Mouse (Mus musculus) ovary, postnatal 10 days (tissue): Measurements from ENCODE around the gene Wipf2.
A peak's percentile ranks its signal among the peaks of the same experiment; 100 is the strongest.

Experiments used
- DNase-seq: peaks from one replicate; pipeline ENCODE4 v3.0.0; 2022; ENCODE audit warnings: low spot score

Gene Wipf2

GRCm38 (mm10) chr11:98854116-98854515 is 9.3 kb upstream of the Wipf2 start:
- DNase-seq: no peak

DNA sequence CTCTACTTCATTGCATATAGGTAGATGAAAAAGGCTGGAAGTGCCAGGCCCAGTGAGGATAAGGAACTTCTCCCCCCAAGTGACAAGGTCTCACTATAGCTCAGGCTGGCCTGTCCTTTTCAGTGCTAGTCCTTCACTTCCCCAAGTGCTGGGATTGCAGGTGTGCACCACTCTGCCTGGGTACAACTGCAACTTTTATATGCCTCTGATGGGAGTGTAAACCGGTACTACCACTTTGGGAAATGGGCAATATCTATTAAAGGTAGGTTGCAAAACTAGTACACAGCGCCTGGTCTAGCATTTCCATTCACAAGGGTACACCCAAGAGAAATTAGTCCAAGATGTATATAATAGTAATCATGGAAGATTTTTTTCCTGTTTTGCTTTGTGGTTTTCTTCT is 8.8 kb upstream of the Wipf2 start:
- DNase-seq: no peak

- DNase-seq: peak; percentile 82
Measured at GRCm38 (mm10) chr11:98858759-98859731, 4.4 kb upstream of the Wipf2 start.

DNA sequence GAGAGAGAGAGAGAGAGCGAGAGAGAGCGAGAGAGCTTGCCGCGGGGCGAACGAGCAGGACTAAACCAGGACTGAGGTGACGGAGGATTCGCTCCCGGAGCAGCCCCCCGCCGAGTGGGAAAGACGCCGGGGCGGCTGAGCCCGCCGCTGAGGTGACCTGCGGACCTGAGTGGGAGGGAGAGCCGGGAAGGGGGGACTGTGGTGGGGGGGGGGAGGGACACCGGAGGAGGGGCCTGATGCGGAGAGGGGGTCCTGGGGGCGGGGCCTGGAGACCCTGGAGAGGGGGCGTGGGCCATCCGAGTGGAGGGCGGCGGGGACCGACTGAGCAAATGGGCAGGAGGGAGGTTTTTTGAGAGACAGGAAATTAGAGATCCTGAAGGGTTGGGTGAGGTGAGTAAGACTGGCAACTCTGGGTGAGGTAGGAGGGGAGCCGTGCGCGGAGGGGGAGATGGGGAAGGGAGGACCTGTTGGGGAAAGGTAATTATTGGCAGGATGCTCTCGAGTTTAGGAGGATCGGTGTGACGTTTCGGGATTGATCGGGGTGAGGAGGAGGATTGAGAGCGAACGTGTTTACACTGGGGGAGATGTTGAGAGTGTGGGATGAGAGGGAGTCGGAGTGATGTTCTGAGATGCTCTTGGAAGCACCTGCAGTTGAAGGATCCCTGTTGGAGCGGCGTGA is 452 bp downstream of the Wipf2 start:
- no peak for DNase-seq

DNA sequence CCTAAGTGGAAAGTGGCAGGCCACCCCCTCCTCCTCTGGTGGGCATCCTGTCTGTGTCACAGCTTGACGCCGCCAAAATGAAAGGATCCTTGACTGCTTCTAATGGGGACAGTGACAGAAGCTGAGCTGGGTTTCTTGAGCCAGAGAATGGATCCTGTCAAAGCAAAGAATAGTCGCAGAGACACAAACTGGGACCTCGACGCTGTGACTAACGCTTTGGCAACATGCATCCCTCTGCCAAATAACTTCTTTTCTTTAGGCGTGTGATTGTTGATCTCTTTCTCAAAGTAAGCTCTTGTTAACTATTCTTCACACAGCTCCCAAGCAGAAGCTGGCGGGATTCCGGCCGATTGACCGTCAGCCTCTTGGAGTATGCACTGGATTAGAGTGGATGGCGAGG is 3.9 kb downstream of the Wipf2 start:
- DNase-seq: no peak

DNA sequence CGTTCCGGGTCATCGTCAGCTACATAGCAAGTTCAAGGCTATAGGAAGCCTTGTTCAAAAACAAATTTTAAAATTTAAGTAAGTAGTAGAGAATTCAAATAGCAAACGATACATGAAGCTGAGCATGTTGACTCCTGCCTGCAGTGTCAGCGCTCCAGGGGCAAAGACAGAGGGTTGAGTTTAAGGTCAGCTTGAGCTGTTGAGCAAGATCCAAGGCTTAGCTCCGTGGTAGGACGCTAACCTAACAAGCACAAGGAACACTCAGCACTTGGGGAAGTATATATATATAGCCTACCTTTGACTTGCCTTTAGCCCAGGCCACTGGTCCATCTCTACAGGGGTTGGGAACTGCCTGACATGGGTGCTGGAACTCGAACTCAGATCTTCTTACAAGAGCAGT is 6.5 kb downstream of the Wipf2 start:
- DNase-seq: no peak

DNA sequence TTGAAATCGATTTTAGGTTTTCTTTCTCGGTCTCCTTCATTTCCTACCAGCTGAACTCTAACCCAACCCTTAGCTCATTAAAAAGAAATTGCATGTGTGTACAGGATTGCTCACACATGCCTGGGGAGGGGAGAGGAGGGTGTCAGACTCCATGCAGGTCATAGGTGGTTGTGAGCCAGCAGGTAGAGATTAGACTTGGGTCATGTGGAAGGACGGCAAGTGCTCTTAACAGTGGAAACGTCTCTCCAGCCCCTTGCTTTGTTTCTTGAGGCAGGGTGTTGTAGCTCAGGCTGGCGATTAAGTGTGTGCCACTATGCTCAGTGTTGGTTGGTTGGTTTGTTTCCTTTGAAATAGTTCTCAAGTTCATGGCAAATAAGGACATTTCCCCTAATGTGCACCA is 7.4 kb downstream of the Wipf2 start:
- no peak for DNase-seq

GRCm38 (mm10) chr11:98871416-98871815 is 8.0 kb downstream of the Wipf2 start:
- DNase-seq: no peak

DNA sequence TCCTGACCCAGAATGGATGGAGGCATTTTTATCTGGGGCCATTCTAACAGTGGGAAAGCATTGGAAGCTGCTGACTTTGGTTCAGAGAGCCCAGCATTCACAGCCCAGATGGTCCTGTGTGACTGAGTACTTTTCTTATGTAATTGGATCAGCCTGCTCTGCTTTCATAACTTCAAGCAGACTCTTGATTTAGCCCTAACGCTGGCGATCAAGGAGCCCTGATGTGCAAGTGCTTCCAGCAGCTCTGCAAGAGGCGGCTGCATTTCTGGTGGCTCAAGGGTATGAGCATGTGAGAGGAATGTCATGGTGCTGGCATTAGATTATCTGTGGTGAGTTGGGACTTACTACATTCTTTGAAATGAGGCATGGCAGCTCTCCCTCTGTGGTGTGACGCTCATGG is 8.6 kb downstream of the Wipf2 start:
- no peak for DNase-seq

GRCm38 (mm10) chr11:98873900-98874299 is 10.5 kb downstream of the Wipf2 start:
- DNase-seq: no peak

DNA sequence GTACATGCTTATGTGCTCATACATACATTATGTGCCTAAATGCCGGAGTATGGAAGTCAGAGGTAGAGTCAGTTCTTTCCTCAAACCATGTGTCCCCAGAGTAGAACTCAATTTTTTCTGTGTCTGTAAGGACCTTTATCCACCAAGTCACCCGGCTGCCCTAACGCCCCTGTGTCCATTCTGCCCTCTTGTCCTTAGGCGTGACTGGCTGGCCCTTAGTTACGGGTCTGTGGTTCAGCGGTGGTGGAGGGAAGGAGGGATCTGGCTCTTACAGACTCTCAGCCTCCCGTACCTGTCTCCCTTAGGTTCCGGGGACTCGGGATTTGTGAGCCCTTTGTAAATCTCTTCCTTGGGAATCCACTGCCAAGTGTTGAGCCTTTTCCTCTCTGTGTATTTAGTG is 13.6 kb downstream of the Wipf2 start:
- no peak for DNase-seq

DNA sequence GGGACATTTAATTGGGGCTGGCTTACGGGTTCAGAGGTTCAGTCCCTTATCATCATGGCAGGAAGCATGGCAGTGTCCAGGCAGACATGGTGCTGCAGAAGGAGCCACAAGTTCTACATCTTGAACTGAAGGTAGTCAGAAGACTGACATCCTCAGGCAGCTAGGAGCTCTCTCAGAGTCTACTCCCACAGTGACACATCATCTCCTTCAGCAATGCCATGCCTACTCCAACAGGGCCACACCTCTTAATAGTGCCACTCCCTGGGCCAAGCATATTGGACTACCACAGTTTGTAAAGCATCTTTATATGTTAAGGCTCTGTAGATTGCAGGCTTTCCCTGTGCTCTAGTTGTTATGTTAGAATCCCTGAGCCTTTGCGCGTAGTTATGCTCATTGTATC is 24.3 kb downstream of the Wipf2 start:
- no peak for DNase-seq

DNA sequence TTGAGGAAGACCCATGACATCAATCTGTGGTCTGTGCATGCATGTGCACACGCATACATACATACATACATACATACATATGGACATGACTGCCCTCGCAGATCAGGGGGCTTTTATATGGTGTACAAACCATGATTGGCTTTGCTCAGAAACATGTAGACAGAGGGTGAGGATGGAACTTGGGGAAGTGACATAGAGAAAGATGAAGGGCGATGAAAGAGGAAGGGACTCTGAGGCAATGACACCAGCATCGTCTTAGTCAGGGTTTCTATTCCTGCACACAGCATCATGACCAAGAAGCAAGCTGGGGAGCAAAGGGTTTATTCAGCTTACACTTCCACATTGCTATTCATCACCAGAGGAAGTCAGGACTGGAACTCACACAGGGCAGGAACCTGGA is 25.6 kb downstream of the Wipf2 start:
- DNase-seq: no peak

- DNase-seq: no peak
Measured at GRCm38 (mm10) chr11:98889977-98890376, 26.5 kb downstream of the Wipf2 start.

DNA sequence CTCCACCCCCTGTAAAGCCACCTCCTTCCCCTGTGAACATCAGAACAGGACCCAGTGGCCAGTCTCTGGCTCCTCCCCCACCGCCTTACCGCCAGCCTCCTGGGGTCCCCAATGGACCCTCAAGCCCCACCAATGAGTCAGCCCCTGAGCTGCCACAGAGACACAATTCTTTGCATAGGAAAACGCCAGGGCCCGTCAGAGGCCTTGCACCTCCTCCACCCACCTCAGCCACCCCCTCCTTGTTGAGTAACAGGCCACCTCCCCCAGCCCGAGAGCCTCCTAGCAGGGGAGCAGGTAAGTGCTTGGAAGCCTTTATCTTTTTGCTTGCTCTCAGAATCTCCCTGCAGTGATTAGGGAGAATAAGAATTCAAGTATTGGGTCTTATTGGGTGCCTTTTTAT is 29.0 kb downstream of the Wipf2 start:
- no peak for DNase-seq

DNA sequence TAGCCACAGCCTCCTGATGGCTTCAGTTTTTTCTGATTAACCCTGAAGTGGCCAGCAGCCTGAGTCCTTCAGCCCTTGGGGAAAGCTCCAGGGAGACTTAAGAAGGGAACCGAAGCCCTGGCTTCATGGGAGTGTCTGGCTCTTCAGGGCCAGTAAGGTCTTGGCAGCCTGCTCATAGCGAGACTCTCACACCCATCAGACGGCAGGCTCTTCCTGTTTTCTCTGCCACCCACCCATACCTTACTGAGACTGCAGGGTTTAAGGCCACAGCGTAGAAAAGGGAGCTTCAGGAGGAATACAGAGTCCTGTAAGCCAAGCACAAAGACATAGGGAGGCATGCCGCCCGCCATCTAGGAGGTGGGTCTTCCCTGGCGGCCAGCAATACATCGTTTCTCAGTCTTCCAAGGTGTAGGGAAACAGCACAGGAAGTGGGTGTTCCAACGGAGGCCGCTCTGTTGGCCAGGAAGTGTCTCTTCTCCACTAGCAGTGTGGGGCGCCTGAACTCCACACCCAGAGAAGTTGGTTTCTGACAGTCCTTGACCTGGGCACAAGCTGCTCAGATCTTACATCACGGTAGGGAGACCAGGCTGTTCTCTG is 37.2 kb downstream of the Wipf2 start:
- no peak for DNase-seq

DNA sequence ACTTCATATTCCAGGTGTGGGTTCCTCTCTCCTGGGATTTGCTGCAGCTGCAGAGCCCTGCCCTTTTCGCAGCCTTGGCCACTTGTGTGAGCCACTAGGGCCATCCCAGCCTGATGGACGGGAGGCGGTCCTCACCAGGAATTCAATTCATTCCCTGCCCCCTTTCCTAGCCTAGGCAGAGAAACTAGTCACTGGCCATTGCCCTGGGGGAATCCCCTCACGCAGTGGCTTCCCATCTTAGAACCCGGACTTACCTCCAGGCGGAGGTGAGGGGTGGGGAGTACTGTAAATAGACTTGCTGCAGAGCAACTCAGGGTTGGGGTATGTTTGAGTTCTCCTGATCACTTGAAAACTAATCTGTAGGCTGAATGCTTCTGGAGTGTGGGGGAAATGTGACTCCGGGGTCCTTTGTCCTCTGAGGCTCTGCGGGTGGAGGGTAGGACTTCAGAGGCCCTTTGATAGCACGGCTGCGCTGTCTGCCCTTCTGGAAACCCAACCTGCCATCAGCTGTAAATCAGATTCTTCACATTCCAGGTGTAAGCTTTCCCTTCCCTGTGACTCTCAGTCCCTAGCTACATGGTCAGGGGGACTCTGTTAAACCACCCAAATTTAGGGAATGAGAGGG is 39.3 kb downstream of the Wipf2 start:
- no peak for DNase-seq

- no peak for DNase-seq
Measured at GRCm38 (mm10) chr11:98904577-98904976, 41.1 kb downstream of the Wipf2 start.

DNA sequence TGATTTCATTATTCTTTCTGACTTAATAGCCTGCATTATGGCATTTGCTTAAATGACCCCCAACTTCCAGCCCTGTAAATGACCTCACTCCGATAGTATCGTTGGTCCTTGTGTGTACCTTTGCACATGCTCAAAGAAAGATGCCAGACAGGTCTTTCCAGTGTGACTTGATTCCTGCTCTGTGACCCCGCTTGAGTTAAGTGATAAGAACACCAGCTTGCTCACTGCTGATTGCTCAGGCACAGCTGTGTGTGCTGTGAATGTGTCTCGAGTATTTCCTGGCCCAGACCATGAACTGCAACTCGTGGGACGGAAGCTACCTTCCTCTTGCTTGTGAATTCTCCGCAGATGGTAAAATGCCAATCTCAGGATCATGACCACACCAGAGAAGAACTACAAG is 41.6 kb downstream of the Wipf2 start:
- DNase-seq: no peak

- DNase-seq: no peak
Measured at GRCm38 (mm10) chr11:98905583-98905982, 42.1 kb downstream of the Wipf2 start.

GRCm38 (mm10) chr11:98907063-98907436 is 43.6 kb downstream of the Wipf2 start:
- DNase-seq: no peak

DNA sequence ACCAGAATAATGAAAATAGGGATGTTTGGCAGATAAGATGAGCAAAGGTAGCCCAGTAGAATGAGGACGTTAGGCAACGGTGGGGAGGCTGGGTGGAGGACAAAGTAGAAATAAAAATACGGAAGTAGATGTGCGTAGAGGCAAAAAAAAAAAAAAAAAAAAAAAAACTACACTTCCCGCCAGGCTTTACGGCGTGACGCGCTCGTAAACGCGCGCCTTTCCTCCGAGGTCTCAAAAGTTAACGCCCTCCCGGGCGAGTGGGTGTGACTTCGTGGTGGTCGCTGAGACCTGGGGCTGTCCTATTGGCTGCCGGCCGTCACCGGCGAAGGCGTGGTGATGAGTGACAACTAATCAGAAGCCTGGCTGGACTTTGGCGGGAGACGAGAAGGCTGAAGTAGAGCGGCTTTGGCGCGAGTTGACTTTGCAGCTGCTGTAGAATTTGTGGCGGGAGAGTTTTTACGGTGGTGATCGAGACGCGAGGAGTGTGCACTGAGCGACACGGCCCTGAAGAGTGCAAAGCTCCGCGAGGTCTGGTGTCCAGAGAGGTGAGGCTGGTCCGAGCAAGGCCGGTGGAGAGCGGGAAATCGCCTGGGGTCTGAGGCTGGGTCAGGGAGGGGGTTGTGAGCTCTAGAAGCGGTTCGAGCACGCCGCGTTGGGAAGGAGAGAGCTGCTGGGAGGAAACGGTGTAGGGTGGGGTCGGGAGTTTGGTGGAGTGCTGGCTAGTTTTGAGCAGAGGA is 44.2 kb downstream of the Wipf2 start, which contains the start of gene Cdc6:
Gene Cdc6 (plus strand): TSS at position 365 of the 737 bp plus-strand sequence.
- DNase-seq: peak; percentile 69
